Mouse (Mus musculus): ENCODE data around the gene Tuba4a. TPM values are rescaled to one million over a fixed set of nuclear protein-coding genes. Genes with fewer than 3 reads are reported as not detected.
A peak's percentile ranks its signal among the peaks of the same experiment; 100 is the strongest.

Tuba4a gene
- polyA plus RNA-seq, 1 experiment from 2014 or later = 282 TPM

GRCm38 (mm10) chr1:75252308-75252707 lies 32.6 kb upstream of the Tuba4a start:
- H3K27me3 ChIP-seq (replicated peaks; ENCODE audit: control insufficient read depth, insufficient read depth, low read length) = no peaks in the 10 kb centered on the region
- 65% methylated on average over 13 of the region's 13 CpGs for WGBS
- ATAC-seq (replicated peaks; ENCODE audit: low FRiP score) = no peak
- H3K9me3 ChIP-seq (ENCODE audit: control insufficient read depth, low read length) = no peaks in the 10 kb centered on the region
- peaks cover 17% of the 10 kb centered on the region for H3K4me1 ChIP-seq (replicated peaks; ENCODE audit: control insufficient read depth, insufficient read depth, low read length)
- H3K4me2 ChIP-seq = no peak overlapping the region
- no peaks in the 10 kb centered on the region for H3K36me3 ChIP-seq (ENCODE audit: control insufficient read depth, insufficient read depth, low read length)
- H3K4me3 ChIP-seq (ENCODE audit: low read depth, low read length) = no peak overlapping the region
- no peak overlapping the region for H3K27ac ChIP-seq (ENCODE audit: low read depth, low read length)
- H3K9ac ChIP-seq (ENCODE audit: low read depth, low read length) = no peak overlapping the region
- DNase-seq (ENCODE audit: low spot score) = no peak

- peak; percentile 77 for DNase-seq (ENCODE audit: low spot score)
- Histone ChIP-seq H3K9me3 (ENCODE audit: control insufficient read depth, low read length) (no peaks in the 10 kb centered on the region), H3K4me3 (ENCODE audit: low read depth, low read length) (peak overlapping the region; percentile 25; the same call in 1 of the 2 replicates), H3K4me2 (peak overlapping the region; percentile 68), H3K27me3 (replicated peaks; ENCODE audit: control insufficient read depth, insufficient read depth, low read length) (no peaks in the 10 kb centered on the region; the same call in 1 of the 2 replicates), H3K4me1 (replicated peaks; ENCODE audit: control insufficient read depth, insufficient read depth, low read length) (peaks cover 17% of the 10 kb centered on the region), H3K36me3 (ENCODE audit: control insufficient read depth, insufficient read depth, low read length) (no peaks in the 10 kb centered on the region), H3K9ac (ENCODE audit: low read depth, low read length) (peak overlapping the region; percentile 50; the same call in 1 of the 2 replicates), H3K27ac (ENCODE audit: low read depth, low read length) (no peak overlapping the region)
- 8% methylated on average over 22 of the region's 22 CpGs for WGBS
- ATAC-seq (replicated peaks; ENCODE audit: low FRiP score) = peak; percentile 60
Measured at GRCm38 (mm10) chr1:75251112-75251970, 31.7 kb upstream of the Tuba4a start.

DNA sequence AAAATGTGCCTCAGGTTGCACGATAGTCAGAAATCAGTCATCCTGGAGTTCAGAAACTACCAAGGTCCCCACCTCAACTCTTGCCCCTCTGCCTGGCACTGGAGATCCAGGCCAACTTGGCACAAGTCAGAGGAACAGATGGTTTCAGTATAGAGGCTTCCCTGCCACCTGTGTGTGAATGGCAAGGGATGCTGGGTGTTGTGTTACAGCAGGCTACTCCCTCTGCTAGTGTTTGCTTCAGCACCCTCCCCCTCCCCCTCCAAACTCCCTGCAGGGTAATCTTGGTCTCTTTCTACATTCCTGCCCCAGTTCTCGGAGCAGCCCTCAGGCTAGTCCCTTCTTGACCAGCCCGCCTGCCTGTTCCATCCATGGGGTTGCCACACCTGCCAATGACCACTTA lies 30.8 kb upstream of the Tuba4a start:
- Histone ChIP-seq H3K9me3 (ENCODE audit: control insufficient read depth, low read length) (no peaks in the 10 kb centered on the region), H3K36me3 (ENCODE audit: control insufficient read depth, insufficient read depth, low read length) (no peaks in the 10 kb centered on the region), H3K4me3 (ENCODE audit: low read depth, low read length) (no peak overlapping the region), H3K27me3 (replicated peaks; ENCODE audit: control insufficient read depth, insufficient read depth, low read length) (no peaks in the 10 kb centered on the region; the same call in 1 of the 2 replicates), H3K9ac (ENCODE audit: low read depth, low read length) (no peak overlapping the region), H3K27ac (ENCODE audit: low read depth, low read length) (no peak overlapping the region), H3K4me1 (replicated peaks; ENCODE audit: control insufficient read depth, insufficient read depth, low read length) (peaks cover 13% of the 10 kb centered on the region), H3K4me2 (no peak overlapping the region)
- ATAC-seq (replicated peaks; ENCODE audit: low FRiP score) (no peak), DNase-seq (ENCODE audit: low spot score) (no peak)
- WGBS = 84% methylated on average over 3 of the region's 3 CpGs

- H3K27ac ChIP-seq (ENCODE audit: low read depth, low read length) = no peak overlapping the region
- no peak for ATAC-seq (replicated peaks; ENCODE audit: low FRiP score)
- peaks cover 12% of the 10 kb centered on the region for H3K4me1 ChIP-seq (replicated peaks; ENCODE audit: control insufficient read depth, insufficient read depth, low read length)
- H3K9ac ChIP-seq (ENCODE audit: low read depth, low read length) = 0 out of 2 replicates have a peak overlapping the region, but pooled peaks have one; percentile 9
- no peaks in the 10 kb centered on the region for H3K9me3 ChIP-seq (ENCODE audit: control insufficient read depth, low read length)
- WGBS = 58% methylated on average over 9 of the region's 9 CpGs
- no peaks in the 10 kb centered on the region; the same call in 1 of the 2 replicates for H3K27me3 ChIP-seq (replicated peaks; ENCODE audit: control insufficient read depth, insufficient read depth, low read length)
- H3K4me2 ChIP-seq = no peak overlapping the region
- H3K36me3 ChIP-seq (ENCODE audit: control insufficient read depth, insufficient read depth, low read length) = no peaks in the 10 kb centered on the region; the same call in 1 of the 2 replicates
- H3K4me3 ChIP-seq (ENCODE audit: low read depth, low read length) = no peak overlapping the region
- DNase-seq (ENCODE audit: low spot score) = no peak
Measured at GRCm38 (mm10) chr1:75248041-75248772, 28.5 kb upstream of the Tuba4a start.

DNA sequence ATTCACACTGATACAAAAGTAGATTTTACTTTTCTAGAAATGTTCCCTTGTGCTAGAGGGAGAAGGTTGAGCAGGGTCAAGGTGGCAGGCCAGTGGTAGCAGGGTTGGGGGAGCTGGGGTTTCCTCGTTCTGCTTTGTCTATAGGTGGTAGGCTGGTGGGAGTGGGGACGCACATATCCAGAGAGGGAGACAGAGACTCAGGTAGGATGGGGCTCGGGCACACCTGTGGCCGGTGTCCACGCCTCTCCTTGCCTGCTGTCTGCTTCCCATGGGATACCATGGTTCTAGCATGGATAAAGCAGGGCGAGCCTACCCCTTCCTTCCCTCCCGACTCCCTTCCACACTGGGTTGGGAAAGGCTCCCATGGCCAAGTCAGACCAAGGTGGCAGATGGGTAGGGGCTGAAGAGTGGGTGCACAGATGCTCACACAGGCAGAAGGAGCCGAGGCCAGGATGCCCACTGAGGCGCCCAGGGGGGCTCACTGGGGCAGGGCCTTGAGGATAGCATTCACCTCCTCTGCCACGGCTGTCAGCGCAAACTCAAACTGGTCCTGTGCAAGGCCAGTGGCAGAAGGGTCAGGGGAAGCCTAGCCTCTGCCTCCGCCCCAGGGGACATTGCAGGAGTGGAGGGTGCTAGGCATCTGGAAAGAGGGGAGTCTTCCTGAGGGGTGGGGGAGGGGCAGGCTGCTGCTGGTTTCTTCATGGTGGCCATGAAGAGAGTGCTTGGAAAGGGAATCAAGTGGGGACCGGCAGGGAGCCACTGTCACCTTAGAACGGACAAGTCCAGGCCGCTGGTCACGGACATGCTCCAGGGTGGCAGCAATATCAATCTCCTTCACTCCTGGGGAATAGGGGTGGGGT lies 27.6 kb upstream of the Tuba4a start:
- no peak overlapping the region for H3K9ac ChIP-seq (ENCODE audit: low read depth, low read length)
- H3K4me2 ChIP-seq = no peak overlapping the region

DNA sequence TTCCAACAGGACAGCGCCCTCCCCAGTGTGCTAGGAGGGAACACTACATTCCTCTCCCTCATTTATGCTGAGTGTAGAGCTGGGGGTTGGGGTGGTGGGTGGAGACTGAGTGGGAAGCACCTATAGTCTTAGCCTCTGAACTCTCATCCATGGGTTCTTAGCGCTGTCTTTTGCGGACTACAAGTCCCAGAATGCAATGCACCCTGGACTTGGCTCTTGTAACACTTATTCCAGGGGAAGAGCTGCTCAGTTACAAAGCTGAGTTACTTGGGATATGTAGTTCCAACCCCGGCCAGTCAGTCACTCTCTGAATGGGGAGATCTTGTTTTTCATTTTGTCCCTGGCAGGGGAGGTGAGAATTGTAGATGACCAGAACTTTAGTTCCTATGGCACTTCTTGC lies 25.2 kb upstream of the Tuba4a start:
- DNase-seq (ENCODE audit: low spot score) = no peak
- 22% methylated on average over 4 of the region's 4 CpGs for WGBS

More for the DNA sequence above, 27.6 kb upstream of the Tuba4a start:
- DNase-seq (ENCODE audit: low spot score) (no peak), ATAC-seq (replicated peaks; ENCODE audit: low FRiP score) (no peak)
- no peaks in the 10 kb centered on the region; the same call in 1 of the 2 replicates for H3K27me3 ChIP-seq (replicated peaks; ENCODE audit: control insufficient read depth, insufficient read depth, low read length)
- H3K36me3 ChIP-seq (ENCODE audit: control insufficient read depth, insufficient read depth, low read length) = no peaks in the 10 kb centered on the region; the same call in 1 of the 2 replicates
- 82% methylated on average over 16 of the region's 16 CpGs for WGBS
- H3K4me1 ChIP-seq (replicated peaks; ENCODE audit: control insufficient read depth, insufficient read depth, low read length) = peaks cover 12% of the 10 kb centered on the region
- H3K4me3 ChIP-seq (ENCODE audit: low read depth, low read length) = no peak overlapping the region
- H3K9me3 ChIP-seq (ENCODE audit: control insufficient read depth, low read length) = no peaks in the 10 kb centered on the region
- no peak overlapping the region for H3K27ac ChIP-seq (ENCODE audit: low read depth, low read length)

DNA sequence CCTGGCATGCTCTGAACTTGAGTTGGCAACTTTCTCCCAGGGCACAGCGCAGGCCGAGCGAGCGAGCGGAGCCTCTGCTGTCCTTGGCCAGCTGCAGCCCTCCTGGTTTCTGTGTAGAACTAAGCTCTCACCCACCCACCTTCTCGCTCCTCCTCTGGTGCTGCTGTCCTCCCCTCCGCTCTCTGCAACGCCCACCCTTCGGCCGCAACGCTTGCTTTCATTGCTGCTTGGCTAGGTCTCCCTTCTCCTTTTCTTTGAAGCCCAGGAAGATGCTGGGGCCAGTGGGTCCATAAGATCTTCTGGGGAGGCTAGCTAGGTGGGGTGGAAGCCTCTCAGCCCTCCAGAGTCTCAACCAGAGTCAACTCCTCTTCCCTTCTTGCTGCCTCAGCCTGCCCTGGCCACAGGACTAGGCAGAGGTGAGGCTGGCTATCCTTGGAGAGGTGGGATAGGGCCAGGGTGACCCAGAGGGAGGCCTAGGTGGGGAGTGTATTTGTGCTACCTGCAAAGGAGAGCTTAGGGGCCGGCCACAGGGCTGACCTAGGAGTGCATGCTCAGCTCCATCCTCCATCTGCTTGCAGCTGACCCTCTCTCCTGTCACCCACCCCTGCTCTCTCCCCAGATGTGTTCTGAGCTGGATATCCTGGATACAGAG lies 24.6 kb upstream of the Tuba4a start:
- Histone ChIP-seq H3K27me3 (replicated peaks; ENCODE audit: control insufficient read depth, insufficient read depth, low read length) (no peaks in the 10 kb centered on the region; the same call in 1 of the 2 replicates), H3K9ac (ENCODE audit: low read depth, low read length) (no peak overlapping the region), H3K9me3 (ENCODE audit: control insufficient read depth, low read length) (no peaks in the 10 kb centered on the region), H3K27ac (ENCODE audit: low read depth, low read length) (no peak overlapping the region), H3K4me3 (ENCODE audit: low read depth, low read length) (no peak overlapping the region), H3K36me3 (ENCODE audit: control insufficient read depth, insufficient read depth, low read length) (no peaks in the 10 kb centered on the region; the same call in 1 of the 2 replicates), H3K4me1 (replicated peaks; ENCODE audit: control insufficient read depth, insufficient read depth, low read length) (peaks cover 10% of the 10 kb centered on the region), H3K4me2 (no peak overlapping the region)
- DNase-seq (ENCODE audit: low spot score) (no peak), ATAC-seq (replicated peaks; ENCODE audit: low FRiP score) (no peak)
- WGBS = 88% methylated on average over 12 of the region's 12 CpGs

More for the DNA sequence above, 25.2 kb upstream of the Tuba4a start:
- ATAC-seq (replicated peaks; ENCODE audit: low FRiP score) = peak; percentile 69
- Histone ChIP-seq H3K27ac (ENCODE audit: low read depth, low read length) (no peak overlapping the region), H3K9ac (ENCODE audit: low read depth, low read length) (no peak overlapping the region), H3K9me3 (ENCODE audit: control insufficient read depth, low read length) (no peaks in the 10 kb centered on the region), H3K4me1 (replicated peaks; ENCODE audit: control insufficient read depth, insufficient read depth, low read length) (peaks cover 10% of the 10 kb centered on the region), H3K36me3 (ENCODE audit: control insufficient read depth, insufficient read depth, low read length) (no peaks in the 10 kb centered on the region; the same call in 1 of the 2 replicates), H3K4me3 (ENCODE audit: low read depth, low read length) (no peak overlapping the region), H3K27me3 (replicated peaks; ENCODE audit: control insufficient read depth, insufficient read depth, low read length) (no peaks in the 10 kb centered on the region; the same call in 1 of the 2 replicates), H3K4me2 (no peak overlapping the region)

Data from liver, embryonic 11.5 days (tissue).